In the genomic region with DNA sequence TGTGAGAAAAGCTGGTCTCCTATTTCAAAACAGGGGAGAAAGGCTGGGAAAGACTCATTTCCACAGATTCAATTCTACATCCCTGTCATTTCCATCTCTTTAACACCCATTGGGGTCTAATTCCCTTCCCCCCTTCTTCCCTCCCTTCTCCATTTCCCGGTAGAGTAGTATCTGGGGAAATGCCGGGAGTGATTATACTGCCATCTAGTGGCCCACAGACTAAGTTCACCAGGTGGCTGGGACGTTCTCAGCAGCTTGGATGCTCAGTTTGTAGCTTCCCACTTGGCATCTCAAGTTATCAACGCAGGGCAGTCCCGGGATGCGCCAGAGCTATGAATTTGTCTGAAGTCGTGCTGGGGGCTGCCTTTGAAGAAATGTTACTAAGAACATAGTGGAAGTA, we compare ENCODE assay signal across 8 mouse cellular contexts. TPM values are rescaled to one million over a fixed set of nuclear protein-coding genes. Genes with fewer than 3 reads are reported as not detected.
DNase-seq lines count a peak whose midpoint lies in the region; ATAC-seq and TF ChIP-seq lines count a peak whose summit lies in the region.

No protein-coding gene starts in this region.

- H3K4me2 ChIP-seq in hindbrain, embryonic 16.5 days (ENCODE audit: low read length): no peak overlapping the region

- no peaks in the 10 kb centered on the region for H3K27me3 ChIP-seq in spleen, adult 2 months (ENCODE audit: control insufficient read depth, insufficient read depth, low read length)
- H3K27me3 ChIP-seq in hindbrain, embryonic 16.5 days (replicated peaks; ENCODE audit: control insufficient read depth, insufficient read depth, low read length): no peaks in the 10 kb centered on the region

- WGBS in spleen, adult 2 months: 9% methylated on average over 7 of the region's 7 CpGs
- 10% methylated on average over 7 of the region's 7 CpGs for WGBS in hindbrain, embryonic 16.5 days

- ATAC-seq in hindbrain, embryonic 16.5 days: peak; percentile 87

- H3K4me1 ChIP-seq in spleen, adult 2 months (ENCODE audit: control insufficient read depth, insufficient read depth, insufficient read length): peaks cover 11% of the 10 kb centered on the region
- H3K4me1 ChIP-seq in hindbrain, embryonic 16.5 days (ENCODE audit: control insufficient read depth, insufficient read depth, low read depth, low read length): no peaks in the 10 kb centered on the region

- DNase-seq in spleen, adult 2 months (ENCODE audit: low read depth in 1 of 2, low spot score in 2 of 2): no peak
- DNase-seq in spleen, adult 12 weeks (ENCODE audit: low spot score): no peak
- peak; percentile 37 for DNase-seq in cerebellum, adult 9-10 months
- DNase-seq in frontal cortex, adult 2 months (ENCODE audit: extremely low spot score in 1 of 2, low spot score in 1 of 2): peak; percentile 16 to 86
- DNase-seq in left cerebral cortex, adult 18-20 months (ENCODE audit: low spot score in 2 of 2): peak; percentile 66 to 71
- peak; percentile 77 for DNase-seq in mesoderm, embryonic 11.5 days (ENCODE audit: low read depth, low spot score)
- peak; percentile 34 for DNase-seq in skeletal muscle tissue, adult 2 months (ENCODE audit: low read depth, low spot score)

- H3K36me3 ChIP-seq in spleen, adult 2 months (ENCODE audit: control insufficient read depth, insufficient read depth, low read length): no peaks in the 10 kb centered on the region
- no peaks in the 10 kb centered on the region for H3K36me3 ChIP-seq in hindbrain, embryonic 16.5 days (ENCODE audit: control insufficient read depth, insufficient read depth, low read length)

- no peak overlapping the region for H3K27ac ChIP-seq in spleen, adult 2 months (ENCODE audit: insufficient read depth, low read length)
- H3K27ac ChIP-seq in hindbrain, embryonic 16.5 days (ENCODE audit: low read depth, low read length): no peak overlapping the region

- H3K9ac ChIP-seq in hindbrain, embryonic 16.5 days (ENCODE audit: low read depth, low read length): no peak overlapping the region

- no peak for TF ChIP-seq POLR2A in spleen, adult 2 months (IDR thresholded peaks at IDR 0.05; ENCODE audit: low read depth, low read length)

- H3K9me3 ChIP-seq in hindbrain, embryonic 16.5 days (ENCODE audit: control insufficient read depth, low read length): no peaks in the 10 kb centered on the region

- peak; percentile 64; the same call in 1 of the 2 replicates for TF ChIP-seq CTCF in spleen, adult 2 months (IDR thresholded peaks at IDR 0.05; ENCODE audit: extremely low read depth, insufficient read depth, insufficient read length, insufficient replicate concordance)

- H3K4me3 ChIP-seq in spleen, adult 2 months (ENCODE audit: extremely low read depth, insufficient read depth, insufficient read length): no peak overlapping the region
- no peak overlapping the region for H3K4me3 ChIP-seq in hindbrain, embryonic 16.5 days (ENCODE audit: low read length)

RNA-seq across cellular contexts. Expression of a gene that starts 48.2 kb away (rescaled TPM):
- 35.3 and 71.0 TPM in 2 replicates for polyA plus RNA-seq in spleen, adult 2 months (2012; rRNA removed)
- polyA plus RNA-seq in frontal cortex, adult 2 months (2012; rRNA removed): 2.8 and 4.8 TPM in 2 replicates
- polyA plus RNA-seq in hindbrain, embryonic 16.5 days (2015; fragmentation: Nextera tagmentation; extraction: Ambion mirVana): 3.2 and 3.4 TPM in 2 replicates
- 10 to 100 TPM in 1 of 2 experiments, 1 to 10 TPM in 1; 5.9 to 12.9 TPM for total RNA-seq in left cerebral cortex, adult 18-20 months (2021)

Comparison
In these comparisons a context has a peak if more than half of its experiments do, and no peak if none do; other contexts are left out.
1. DNase-seq: peak in cerebellum, adult 9-10 months (single experiment), frontal cortex, adult 2 months (2 of 2), left cerebral cortex, adult 18-20 months (2 of 2), mesoderm, embryonic 11.5 days (single experiment) and skeletal muscle tissue, adult 2 months (single experiment); none in spleen, adult 2 months (0 of 2) and spleen, adult 12 weeks (single experiment).